Mouse (Mus musculus) lung, embryonic 14.5 days (tissue): ENCODE data around the gene Irs3. TPM values are rescaled to one million over a fixed set of nuclear protein-coding genes. Genes with fewer than 3 reads are reported as not detected.

ENCODE experiments used
- ATAC-seq: fragments of 200-750 bp; cut with Nextera tagmentation; 2 replicates; pipeline ENCODE4 v1.8.0; 2017; ENCODE audit warnings: mild to moderate bottlenecking, moderate TSS enrichment, moderate library complexity; ENCODE audit not compliant: insufficient read depth
- DNase-seq: peaks from one replicate; pipeline ENCODE4 v3.0.0-alpha.2; 2015
- H3K27ac ChIP-seq: fragments of 300-500 bp; sonication (generic); 2 replicates; pipeline ENCODE4 v1.5.1; 2014; ENCODE audit warnings: low read depth, mild to moderate bottlenecking, moderate library complexity
- H3K27me3 ChIP-seq: fragments of 300-500 bp; sonication (generic); 2 replicates; pipeline ENCODE4 v1.6.1; 2014; ENCODE audit warnings: low read length, control low read depth; ENCODE audit not compliant: insufficient read depth
- H3K36me3 ChIP-seq: fragments of 300-500 bp; sonication (generic); 2 replicates; pipeline ENCODE4 v1.6.1; 2014; ENCODE audit warnings: control low read depth; ENCODE audit not compliant: insufficient read depth
- H3K4me1 ChIP-seq: fragments of 300-500 bp; sonication (generic); 2 replicates; pipeline ENCODE4 v1.6.1; 2014; ENCODE audit warnings: antibody characterized with exemption, control low read depth; ENCODE audit not compliant: insufficient read depth
- H3K4me2 ChIP-seq: fragments of 300-500 bp; sonication (generic); 2 replicates; pipeline ENCODE4 v1.6.1; 2014; ENCODE audit warnings: mild to moderate bottlenecking
- H3K4me3 ChIP-seq: fragments of 300-500 bp; sonication (generic); 2 replicates; pipeline ENCODE4 v1.5.1; 2014; ENCODE audit warnings: low read depth, low read length
- H3K9ac ChIP-seq: fragments of 300-500 bp; sonication (generic); 2 replicates; pipeline ENCODE4 v1.6.1; 2014
- H3K9me3 ChIP-seq: fragments of 300-500 bp; sonication (generic); 2 replicates; pipeline ENCODE4 v1.6.1; 2016; ENCODE audit warnings: low read depth, low read length, control low read depth
- CTCF ChIP-seq: IDR thresholded peaks from 2 replicates; pipeline ENCODE4 v1.5.1; 2016; ENCODE audit warnings: antibody characterized with exemption, low read depth
- WGBS: fragments of 180-500 bp; shearing (Covaris S2); extraction: QIAGEN DNeasy Blood & Tissue Kit; methylation state at CpG from one replicate; pipeline ENCODE4 v1.1.7; 2014; 5-methylcytosine and 5-hydroxymethylcytosine counted together
- polyA plus RNA-seq: library from polyadenylated mRNA; unstranded; fragments of >200 nt; fragmentation: Nextera tagmentation; extraction: Ambion mirVana; gene quantifications from 2 replicates; pipeline ENCODE4 v1.2.1, GENCODE M21; 2014

Gene Irs3
- polyA plus RNA-seq, 1 experiment from 2014 or later, result 0.08 TPM

DNA sequence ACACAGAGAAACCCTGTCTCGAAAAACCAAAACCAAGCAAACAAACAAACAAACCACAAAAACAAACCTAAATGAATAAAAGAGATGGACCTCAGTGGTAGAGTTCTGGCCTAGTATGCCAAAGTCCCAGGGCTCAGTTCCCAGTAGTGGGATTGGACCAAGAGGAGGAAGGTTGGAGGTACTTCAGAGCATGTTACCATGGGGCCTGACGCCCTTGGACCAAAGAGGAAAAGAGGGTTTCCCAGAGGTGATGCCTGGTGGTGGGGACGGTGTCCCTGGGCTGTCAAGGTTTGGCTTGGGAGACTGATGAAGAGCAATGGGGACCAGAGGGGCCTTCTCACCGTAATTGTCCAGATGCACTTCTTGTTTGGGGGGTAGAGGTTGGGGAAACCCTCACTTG lies 35.5 kb downstream of the Irs3 start:
- ATAC-seq, result no peak
- 40% methylated on average over 4 of the region's 4 CpGs for WGBS
- H3K9me3 ChIP-seq, result no peaks in the 10 kb centered on the region
- peaks cover 35% of the 10 kb centered on the region for H3K4me1 ChIP-seq
- H3K4me2 ChIP-seq, result peak overlapping the region; percentile 70
- no peak for TF ChIP-seq CTCF
- no peaks in the 10 kb centered on the region for H3K27me3 ChIP-seq
- H3K27ac ChIP-seq, result peak overlapping the region; percentile 96
- no peak for DNase-seq
- H3K9ac ChIP-seq, result peak overlapping the region; percentile 56
- peaks cover 30% of the 10 kb centered on the region for H3K36me3 ChIP-seq
- H3K4me3 ChIP-seq, result peak overlapping the region; percentile 42

DNA sequence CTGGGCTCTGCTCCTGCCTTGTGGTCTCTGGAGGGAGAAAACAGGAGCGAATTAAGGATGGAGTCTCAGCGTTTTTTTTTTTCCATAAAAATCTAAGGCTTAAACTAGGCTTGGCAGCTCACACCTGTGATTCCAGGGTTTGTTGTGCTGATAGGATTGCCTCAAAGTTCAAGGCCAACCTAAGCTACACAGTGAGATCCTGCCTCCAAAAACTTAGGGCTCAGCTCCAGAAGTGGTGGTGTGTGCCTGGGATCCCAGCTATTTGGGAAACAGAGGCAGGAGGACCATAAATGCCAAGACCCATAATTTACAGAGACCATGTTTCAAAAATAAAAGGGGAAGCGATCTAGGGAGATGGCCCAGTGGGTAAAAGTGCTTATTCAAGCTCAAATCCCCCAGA lies 36.2 kb downstream of the Irs3 start:
- H3K4me1 ChIP-seq, result peaks cover 35% of the 10 kb centered on the region
- WGBS, result 63% methylated on average over 3 of the region's 3 CpGs
- no peak for TF ChIP-seq CTCF
- H3K4me2 ChIP-seq, result peak overlapping the region; percentile 70
- H3K4me3 ChIP-seq, result peak overlapping the region; percentile 42
- no peaks in the 10 kb centered on the region for H3K9me3 ChIP-seq
- H3K27me3 ChIP-seq, result no peaks in the 10 kb centered on the region
- ATAC-seq (no peak), DNase-seq (no peak)
- peaks cover 36% of the 10 kb centered on the region for H3K36me3 ChIP-seq
- no peak overlapping the region for H3K9ac ChIP-seq
- H3K27ac ChIP-seq, result no peak overlapping the region

DNA sequence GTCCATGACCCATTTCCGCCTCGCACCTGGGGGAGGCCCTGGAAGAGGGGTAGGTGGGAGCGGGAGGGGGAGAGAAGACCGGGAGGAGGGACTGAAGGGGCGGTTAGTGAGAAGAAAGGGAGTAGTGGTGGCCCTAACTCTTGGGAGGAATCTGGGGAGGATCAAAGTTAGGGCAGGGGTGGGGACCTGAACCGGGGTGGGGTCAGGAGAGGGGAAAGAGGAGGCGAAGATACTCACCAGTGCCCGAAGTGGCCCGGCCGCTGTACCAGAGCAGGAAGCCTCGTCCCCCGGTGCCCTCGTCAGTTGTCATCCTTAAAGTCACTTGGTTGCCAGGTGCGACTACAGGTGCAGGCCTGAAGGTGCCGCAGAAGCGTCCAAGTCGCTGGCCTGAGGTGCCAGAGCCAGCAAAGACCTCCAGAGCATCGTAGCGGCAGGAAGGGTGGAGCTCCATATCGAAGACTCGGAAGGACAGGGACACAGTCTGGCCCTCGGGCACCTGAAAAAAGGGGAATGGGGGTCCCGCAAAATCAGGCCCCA lies 36.8 kb downstream of the Irs3 start:
- 21% methylated on average over 23 of the region's 23 CpGs for WGBS
- H3K27ac ChIP-seq, result no peak overlapping the region
- H3K27me3 ChIP-seq, result no peaks in the 10 kb centered on the region
- TF ChIP-seq CTCF, result peak; percentile 41
- H3K4me1 ChIP-seq, result peaks cover 35% of the 10 kb centered on the region
- no peaks in the 10 kb centered on the region for H3K9me3 ChIP-seq
- no peak for ATAC-seq
- peak overlapping the region; percentile 48 for H3K9ac ChIP-seq
- H3K4me2 ChIP-seq, result peak overlapping the region; percentile 70
- peak overlapping the region; percentile 14 for H3K4me3 ChIP-seq
- H3K36me3 ChIP-seq, result peaks cover 40% of the 10 kb centered on the region
- DNase-seq, result no peak

DNA sequence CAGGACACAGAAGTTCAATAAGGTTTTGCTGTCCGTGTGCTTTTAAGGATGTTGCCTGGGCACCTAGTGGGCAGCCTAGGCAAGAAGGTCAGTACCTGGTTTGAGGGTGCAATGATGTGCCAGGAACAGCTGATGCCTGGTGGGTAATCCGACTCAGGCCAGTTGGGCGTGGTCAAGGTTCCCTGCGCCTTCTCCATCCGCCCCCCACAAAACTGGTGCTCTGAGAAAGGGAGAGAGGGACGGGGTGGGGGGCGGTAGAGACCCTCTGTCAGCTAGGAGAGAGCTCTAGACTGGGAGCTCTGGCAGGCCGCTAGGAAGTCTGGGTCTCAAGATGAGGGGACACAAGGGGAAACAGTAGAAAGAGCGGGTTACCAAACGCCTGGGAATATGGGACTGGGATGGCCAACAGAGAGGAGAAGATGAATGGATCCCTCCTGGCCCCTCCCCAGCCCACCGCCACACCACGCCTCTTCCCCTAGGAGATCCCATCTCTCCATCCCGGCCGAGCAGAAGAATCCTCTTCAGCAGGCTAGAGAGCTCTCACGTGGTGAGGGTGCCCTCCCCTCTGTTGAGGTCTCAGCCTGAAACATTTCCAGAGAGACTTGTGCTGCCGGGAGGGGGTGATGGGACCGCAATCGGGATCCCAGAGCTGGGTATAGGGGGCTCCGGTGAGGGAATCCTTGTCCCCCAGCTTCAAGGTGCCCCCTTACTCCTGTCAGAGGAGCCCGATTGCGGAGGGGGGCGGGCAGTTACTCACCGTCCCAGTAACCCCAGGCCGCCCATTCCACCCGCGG lies 37.5 kb downstream of the Irs3 start:
- H3K27me3 ChIP-seq, result no peaks in the 10 kb centered on the region
- peak overlapping the region; percentile 70 for H3K4me2 ChIP-seq
- 24% methylated on average over 26 of the region's 26 CpGs for WGBS
- peak; percentile 37 for DNase-seq
- no peak for ATAC-seq
- H3K4me3 ChIP-seq, result peak overlapping the region; percentile 14
- H3K9me3 ChIP-seq, result no peaks in the 10 kb centered on the region
- peaks cover 35% of the 10 kb centered on the region for H3K4me1 ChIP-seq
- H3K36me3 ChIP-seq, result peaks cover 40% of the 10 kb centered on the region
- H3K9ac ChIP-seq, result peak overlapping the region; percentile 48
- H3K27ac ChIP-seq, result no peak overlapping the region
- TF ChIP-seq CTCF, result no peak

DNA sequence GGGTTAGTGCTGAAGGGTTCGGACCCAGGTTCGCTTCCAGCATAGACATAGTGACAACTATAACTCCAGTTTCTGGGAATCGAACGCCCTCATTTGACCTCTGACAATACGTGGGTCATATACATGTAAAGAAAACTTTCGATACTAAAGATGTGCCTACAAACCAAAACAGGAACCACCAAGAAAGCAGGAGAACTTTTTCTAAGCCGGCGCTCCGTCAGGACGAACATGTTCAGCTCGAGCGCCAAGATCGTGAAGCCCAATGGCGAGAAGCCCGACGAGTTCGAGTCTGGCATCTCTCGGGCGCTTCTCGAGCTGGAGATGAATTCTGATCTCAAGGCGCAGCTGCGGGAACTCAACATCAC lies 44.2 kb downstream of the Irs3 start:
- Histone ChIP-seq H3K27ac (peak overlapping the region; percentile 81), H3K9me3 (no peaks in the 10 kb centered on the region), H3K4me2 (peak overlapping the region; percentile 82), H3K27me3 (no peaks in the 10 kb centered on the region), H3K36me3 (peaks cover 27% of the 10 kb centered on the region), H3K9ac (peak overlapping the region; percentile 61), H3K4me3 (peak overlapping the region; percentile 66), H3K4me1 (peaks cover 5% of the 10 kb centered on the region; the same call in 1 of the 2 replicates)
- TF ChIP-seq CTCF, result no peak
- under 1% methylated on average over 22 of the region's 22 CpGs for WGBS
- DNase-seq, result peak; percentile 76
- ATAC-seq, result no peak

DNA sequence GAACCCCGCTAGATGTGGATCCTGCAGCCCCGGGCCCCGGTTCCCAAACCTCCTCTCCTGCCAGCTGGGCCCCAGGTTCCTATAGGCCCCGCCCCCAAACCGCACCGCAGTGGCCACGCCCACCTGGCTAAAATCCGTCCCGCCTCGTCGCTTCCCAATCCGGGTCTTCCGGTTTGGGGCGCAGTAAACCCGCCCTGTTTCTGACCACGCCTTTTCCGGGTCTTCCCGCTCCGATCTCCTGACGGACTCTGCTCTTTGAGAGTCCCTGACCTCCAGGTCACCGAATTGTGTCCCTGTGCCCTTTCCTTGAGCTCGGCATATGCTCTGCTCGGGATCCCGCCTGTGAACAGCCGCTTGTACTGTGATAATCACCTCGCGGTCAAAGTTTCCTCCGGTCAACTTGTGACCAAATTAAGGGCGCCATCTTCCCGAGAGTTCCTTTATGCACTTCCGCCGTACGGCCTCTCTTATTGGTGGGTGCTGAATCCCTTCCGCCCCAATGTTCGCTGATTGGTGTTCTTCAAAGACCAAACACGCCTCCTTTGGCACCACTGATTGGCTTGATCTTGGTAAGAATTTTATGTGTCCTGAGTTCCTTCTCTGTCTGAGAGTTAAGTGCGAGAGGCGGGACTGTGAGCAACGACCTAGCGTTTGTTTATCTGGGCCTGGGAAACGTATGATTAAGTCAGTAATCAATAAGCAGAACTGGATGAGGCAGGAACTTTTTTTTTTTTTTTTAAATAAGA lies 44.7 kb downstream of the Irs3 start, which contains the start of gene Mospd3:
Gene Mospd3 (minus strand): TSS at position 440 of the 746 bp plus-strand sequence.
- peaks cover 23% of the 10 kb centered on the region for H3K36me3 ChIP-seq
- peak within 1 kb of the TSS; percentile 66 for H3K4me3 ChIP-seq
- peak; percentile 99 for DNase-seq
- H3K4me2 ChIP-seq, result peak within 1 kb of the TSS; percentile 82
- no peaks in the 10 kb centered on the region for H3K9me3 ChIP-seq
- peak within 1 kb of the TSS; percentile 88 for H3K27ac ChIP-seq
- H3K4me1 ChIP-seq, result peaks cover 5% of the 10 kb centered on the region; the same call in 1 of the 2 replicates
- H3K9ac ChIP-seq, result peak within 1 kb of the TSS; percentile 66
- ATAC-seq, result peak; percentile 95
- H3K27me3 ChIP-seq, result no peaks in the 10 kb centered on the region
- under 1% methylated on average over 41 of the region's 41 CpGs for WGBS
- TF ChIP-seq CTCF, result no peak

DNA sequence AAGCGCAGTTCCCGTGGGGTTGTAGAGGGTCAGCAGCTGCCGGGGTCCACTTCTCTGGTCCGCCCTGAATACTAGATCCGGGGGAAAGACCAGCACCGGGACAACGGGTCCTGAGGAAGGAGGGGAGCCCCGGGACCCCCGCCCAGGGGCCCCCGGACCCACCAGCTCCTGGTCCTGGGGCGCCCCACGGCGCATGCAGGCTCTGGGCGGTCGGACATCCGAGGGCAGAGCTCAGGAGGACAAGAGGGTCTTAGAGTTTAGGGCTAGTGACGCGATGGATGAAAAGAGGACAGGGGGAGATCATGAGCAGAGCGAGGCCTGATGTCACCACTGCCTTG lies 45.3 kb downstream of the Irs3 start:
- H3K4me1 ChIP-seq, result peaks cover 5% of the 10 kb centered on the region; the same call in 1 of the 2 replicates

More for the DNA sequence above, 45.3 kb downstream of the Irs3 start:
- WGBS, result 1% methylated on average over 19 of the region's 19 CpGs
- no peaks in the 10 kb centered on the region for H3K9me3 ChIP-seq
- H3K4me3 ChIP-seq, result peak overlapping the region; percentile 66
- peak overlapping the region; percentile 82 for H3K4me2 ChIP-seq
- peak overlapping the region; percentile 66 for H3K9ac ChIP-seq
- H3K27me3 ChIP-seq, result no peaks in the 10 kb centered on the region
- ATAC-seq (peak; percentile 69), DNase-seq (no peak)
- no peak overlapping the region for H3K27ac ChIP-seq
- peaks cover 18% of the 10 kb centered on the region for H3K36me3 ChIP-seq
- no peak for TF ChIP-seq CTCF
